Mouse (Mus musculus) midbrain, embryonic 12.5 days (tissue): ENCODE measurements around the gene Shisa6. TPM values are rescaled to one million over a fixed set of nuclear protein-coding genes. Genes with fewer than 3 reads are reported as not detected.

Experiments used
- ATAC-seq: fragments of 200-750 bp; cut with Nextera tagmentation; 2 replicates; pipeline ENCODE4 v1.8.0; 2017; ENCODE audit warnings: low read depth, moderate TSS enrichment, moderate library complexity; ENCODE audit not compliant: low FRiP score
- H3K27ac ChIP-seq: fragments of 300-500 bp; sonication (generic); replicated peaks from 2 replicates; pipeline ENCODE4 v1.5.1; 2016; ENCODE audit warnings: mild to moderate bottlenecking
- H3K27me3 ChIP-seq: fragments of 300-500 bp; sonication (generic); 2 replicates; pipeline ENCODE4 v1.6.1; 2016; ENCODE audit warnings: mild to moderate bottlenecking
- H3K36me3 ChIP-seq: fragments of 300-500 bp; sonication (generic); 2 replicates; pipeline ENCODE4 v1.6.1; 2016
- H3K4me1 ChIP-seq: fragments of 300-500 bp; sonication (generic); 2 replicates; pipeline ENCODE4 v1.6.1; 2016
- H3K4me2 ChIP-seq: fragments of 300-500 bp; sonication (generic); replicated peaks from 2 replicates; pipeline ENCODE4 v1.6.1; 2016; ENCODE audit warnings: mild to moderate bottlenecking, moderate library complexity
- H3K4me3 ChIP-seq: fragments of 300-500 bp; sonication (generic); 2 replicates; pipeline ENCODE4 v1.5.1; 2016; ENCODE audit warnings: mild to moderate bottlenecking
- H3K9ac ChIP-seq: fragments of 300-500 bp; sonication (generic); replicated peaks from 2 replicates; pipeline ENCODE4 v1.6.1; 2016; ENCODE audit warnings: mild to moderate bottlenecking, moderate library complexity
- H3K9me3 ChIP-seq: fragments of 300-500 bp; sonication (generic); 2 replicates; pipeline ENCODE4 v1.6.1; 2016; ENCODE audit warnings: mild to moderate bottlenecking
- WGBS: fragments of 180-500 bp; shearing (Covaris S2); methylation state at CpG from one replicate; pipeline ENCODE4 v1.1.7; 2016; 5-methylcytosine and 5-hydroxymethylcytosine counted together
- polyA plus RNA-seq: library from polyadenylated mRNA; unstranded; fragments of >200 nt; fragmentation: Nextera tagmentation; extraction: Ambion mirVana; gene quantifications from 2 replicates; pipeline ENCODE4 v1.2.1, GENCODE M21; 2016

The Shisa6 gene
- polyA plus RNA-seq, 1 experiment from 2014 or later: 1.7 TPM

DNA sequence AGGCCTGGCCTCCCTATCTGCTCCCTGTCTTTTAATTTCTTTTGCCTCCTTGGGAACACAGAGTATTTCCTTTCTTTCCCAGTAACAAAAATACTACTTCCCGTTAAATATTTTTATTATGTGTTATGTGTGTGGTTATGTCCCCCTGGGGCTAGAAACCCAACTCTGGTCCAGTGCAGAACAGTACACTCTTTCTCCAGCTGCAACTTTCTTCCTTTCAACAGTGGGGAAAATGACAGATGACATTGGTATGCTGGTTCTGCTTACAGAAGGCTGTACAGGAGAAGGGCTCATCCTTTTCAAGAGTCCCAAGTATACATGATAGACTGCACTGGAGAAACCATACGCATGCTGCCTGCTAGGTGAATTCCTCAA, 251.1 kb downstream of the Shisa6 start:
- Histone ChIP-seq H3K9me3 (no peaks in the 10 kb centered on the region), H3K27me3 (no peaks in the 10 kb centered on the region), H3K4me3 (no peak overlapping the region), H3K4me1 (peaks cover 10% of the 10 kb centered on the region; the same call in 1 of the 2 replicates), H3K4me2 (no peak overlapping the region), H3K9ac (no peak overlapping the region), H3K36me3 (no peaks in the 10 kb centered on the region), H3K27ac (no peak overlapping the region)
- 81% methylated on average over 2 of the region's 2 CpGs for WGBS
- no peak for ATAC-seq

DNA sequence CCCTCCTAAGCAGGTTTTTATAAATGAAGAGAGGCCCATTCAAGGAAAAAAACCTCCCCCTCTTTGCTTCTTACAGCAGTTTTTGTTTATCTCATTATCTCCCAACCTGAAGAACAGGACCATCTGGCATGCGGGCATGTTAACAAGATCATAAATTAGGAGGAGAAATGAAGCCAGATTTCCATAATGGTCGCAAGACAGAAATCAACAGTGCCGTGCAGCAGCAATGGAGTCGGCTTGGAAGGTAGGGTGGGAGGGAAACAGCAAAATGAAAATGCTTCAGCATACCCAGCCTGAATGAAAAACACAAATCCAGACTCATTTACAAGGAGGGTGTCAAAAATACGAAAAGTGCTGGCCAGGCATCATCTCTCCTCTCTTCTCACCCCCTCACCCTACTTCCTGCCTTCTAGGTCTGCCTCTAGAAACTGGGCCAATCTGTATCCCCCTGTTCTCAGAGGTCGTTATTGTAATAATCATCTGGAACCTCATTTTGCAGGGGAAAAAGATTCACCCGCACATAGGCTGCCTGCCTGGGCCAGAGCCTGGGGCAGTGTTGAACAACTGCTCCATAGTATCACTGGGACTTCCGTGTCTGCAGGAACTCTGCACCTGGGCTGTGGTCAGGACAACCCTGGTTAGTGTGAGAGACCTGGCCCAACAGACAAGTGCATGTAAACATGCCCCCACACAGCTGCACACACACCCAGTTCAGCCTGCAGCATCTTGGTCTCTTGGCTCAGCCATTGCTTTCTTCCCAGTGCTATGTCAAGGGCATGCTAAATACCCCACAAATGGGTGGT, 251.7 kb downstream of the Shisa6 start:
- Histone ChIP-seq H3K36me3 (no peaks in the 10 kb centered on the region), H3K27ac (no peak overlapping the region), H3K4me1 (peaks cover 10% of the 10 kb centered on the region; the same call in 1 of the 2 replicates), H3K4me2 (no peak overlapping the region), H3K9me3 (no peaks in the 10 kb centered on the region), H3K4me3 (no peak overlapping the region), H3K27me3 (no peaks in the 10 kb centered on the region), H3K9ac (no peak overlapping the region)
- 75% methylated on average over 8 of the region's 8 CpGs for WGBS
- no peak for ATAC-seq

DNA sequence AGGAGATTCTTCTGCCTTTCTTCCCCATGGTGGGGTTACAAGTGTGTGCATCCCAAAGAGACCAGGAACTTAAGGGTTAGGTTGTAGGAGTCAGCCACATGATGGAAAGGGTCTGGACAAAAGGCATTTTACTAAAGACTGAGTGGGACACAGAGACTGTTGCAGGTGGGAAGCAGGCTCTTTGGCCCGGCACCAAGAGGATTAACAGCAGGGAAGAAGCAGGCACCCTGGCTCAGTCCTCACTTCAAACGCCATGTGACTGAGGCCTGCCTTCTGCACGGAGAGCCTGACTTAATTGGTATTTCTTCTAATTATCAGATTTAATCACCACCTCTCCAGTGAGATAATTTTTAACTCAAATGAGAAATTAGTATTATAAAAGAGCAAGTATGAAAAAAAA, 258.7 kb downstream of the Shisa6 start:
- no peak overlapping the region for H3K27ac ChIP-seq
- 14% methylated on average over 3 of the region's 3 CpGs for WGBS
- H3K4me2 ChIP-seq: no peak overlapping the region
- ATAC-seq: no peak
- no peak overlapping the region for H3K9ac ChIP-seq
- no peaks in the 10 kb centered on the region for H3K9me3 ChIP-seq
- H3K4me1 ChIP-seq: no peaks in the 10 kb centered on the region
- no peak overlapping the region for H3K4me3 ChIP-seq
- H3K27me3 ChIP-seq: no peaks in the 10 kb centered on the region
- no peaks in the 10 kb centered on the region for H3K36me3 ChIP-seq

DNA sequence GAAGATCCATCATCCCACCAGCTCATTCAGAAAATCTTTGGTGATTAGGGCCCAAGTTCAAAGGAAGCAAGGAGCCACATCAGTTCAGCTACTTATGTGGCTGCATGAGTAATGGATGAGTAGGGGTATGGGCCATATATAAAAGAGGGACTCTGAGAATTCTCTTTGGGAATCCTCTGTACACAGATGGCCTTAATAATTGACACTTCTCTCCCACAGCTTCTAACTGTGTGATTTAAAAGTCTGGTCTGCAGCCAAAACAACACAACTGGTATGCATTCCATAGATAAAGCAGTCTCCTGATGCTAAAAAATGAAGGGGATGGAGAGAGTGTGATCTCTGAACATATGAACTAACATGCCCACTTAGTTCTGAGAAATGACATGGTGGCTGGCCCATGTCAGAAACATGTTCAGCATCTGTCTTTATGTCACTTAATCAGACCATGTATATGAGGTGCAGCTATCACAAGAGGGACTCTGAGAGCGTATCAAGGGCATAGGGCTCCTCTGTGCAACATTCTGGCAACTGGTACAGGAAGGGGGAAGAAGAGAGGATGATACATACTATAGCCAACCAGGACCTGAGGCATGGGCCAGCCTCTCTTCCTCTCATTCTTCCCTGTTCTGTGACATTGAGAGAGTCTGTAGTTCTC, 260.3 kb downstream of the Shisa6 start:
- Histone ChIP-seq H3K9ac (no peak overlapping the region), H3K36me3 (no peaks in the 10 kb centered on the region), H3K27ac (no peak overlapping the region), H3K4me1 (no peaks in the 10 kb centered on the region), H3K27me3 (no peaks in the 10 kb centered on the region), H3K4me2 (no peak overlapping the region), H3K4me3 (no peak overlapping the region), H3K9me3 (no peaks in the 10 kb centered on the region)
- no peak for ATAC-seq
- WGBS: 76% methylated on average over 1 of the region's 1 CpGs

DNA sequence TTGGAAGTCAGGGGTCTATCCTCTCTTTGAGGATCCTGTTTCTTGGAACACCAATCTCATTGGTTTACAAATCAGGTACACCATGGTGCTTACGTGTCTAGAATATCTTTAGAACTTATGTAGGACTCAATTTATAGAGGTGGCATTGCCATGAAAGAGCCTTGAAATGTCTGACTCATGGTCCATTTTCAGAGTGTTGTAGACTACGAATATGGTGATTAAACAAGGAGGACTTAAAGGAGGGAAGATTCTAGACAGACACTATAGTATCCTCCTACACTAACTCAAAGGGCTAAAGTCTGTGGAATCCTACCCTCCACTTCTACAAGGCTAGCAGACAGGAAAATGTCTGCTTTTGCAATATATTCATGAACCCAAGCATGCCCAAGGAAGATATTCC, 265.6 kb downstream of the Shisa6 start:
- Histone ChIP-seq H3K4me2 (no peak overlapping the region), H3K36me3 (no peaks in the 10 kb centered on the region), H3K27me3 (no peaks in the 10 kb centered on the region), H3K9ac (no peak overlapping the region), H3K4me3 (no peak overlapping the region), H3K4me1 (no peaks in the 10 kb centered on the region), H3K27ac (no peak overlapping the region), H3K9me3 (no peaks in the 10 kb centered on the region)
- 84% methylated on average over 2 of the region's 2 CpGs for WGBS
- ATAC-seq: no peak

DNA sequence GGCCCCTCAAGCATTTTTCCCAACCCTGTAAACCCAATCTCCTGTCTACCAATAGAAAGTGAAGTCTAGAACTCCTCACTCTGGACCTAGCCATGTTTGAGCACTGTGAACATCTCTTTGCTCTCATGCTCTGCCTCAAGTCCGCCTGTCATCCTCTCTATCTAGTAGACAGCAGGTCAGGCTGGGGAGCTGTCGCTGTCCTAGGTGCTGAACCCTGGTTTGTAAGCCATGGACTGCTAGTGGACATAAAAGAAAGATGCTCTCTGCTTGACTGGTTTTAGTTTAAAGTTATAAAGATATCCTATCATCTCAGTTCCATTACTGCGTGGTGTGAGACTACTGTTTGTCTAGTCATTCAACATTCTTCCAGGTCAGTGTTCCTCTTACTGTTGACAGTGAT, 266.9 kb downstream of the Shisa6 start:
- no peak overlapping the region for H3K27ac ChIP-seq
- H3K4me3 ChIP-seq: no peak overlapping the region
- no peaks in the 10 kb centered on the region for H3K36me3 ChIP-seq
- 28% methylated on average over 3 of the region's 3 CpGs for WGBS
- H3K4me1 ChIP-seq: no peaks in the 10 kb centered on the region
- H3K9me3 ChIP-seq: no peaks in the 10 kb centered on the region
- H3K4me2 ChIP-seq: no peak overlapping the region
- H3K27me3 ChIP-seq: no peaks in the 10 kb centered on the region
- no peak for ATAC-seq
- no peak overlapping the region for H3K9ac ChIP-seq

DNA sequence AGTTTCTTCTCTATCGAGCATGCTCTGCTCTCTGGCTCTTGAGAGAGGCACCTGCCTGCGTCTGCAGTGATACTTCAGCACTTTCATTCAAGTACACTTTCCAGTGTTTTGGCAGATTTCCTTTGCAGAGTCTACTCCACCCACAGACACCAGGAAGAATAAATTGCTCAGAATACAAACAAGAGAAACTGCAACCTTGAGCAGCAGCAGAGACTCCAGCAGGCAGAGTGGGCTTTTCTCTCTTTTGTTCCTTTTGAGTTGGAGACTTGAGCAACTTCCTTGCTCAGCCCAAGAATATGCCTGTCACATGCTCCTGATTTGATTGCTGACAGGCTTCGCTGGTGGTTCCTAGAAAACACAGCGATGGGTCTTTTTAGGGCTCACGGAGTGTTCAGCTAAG, 278.6 kb downstream of the Shisa6 start:
- no peak overlapping the region for H3K27ac ChIP-seq
- H3K4me2 ChIP-seq: no peak overlapping the region
- no peaks in the 10 kb centered on the region for H3K36me3 ChIP-seq
- WGBS: 81% methylated on average over 5 of the region's 5 CpGs
- H3K9ac ChIP-seq: no peak overlapping the region
- no peak for ATAC-seq
- no peaks in the 10 kb centered on the region for H3K27me3 ChIP-seq
- H3K4me1 ChIP-seq: no peaks in the 10 kb centered on the region
- no peak overlapping the region for H3K4me3 ChIP-seq
- no peaks in the 10 kb centered on the region for H3K9me3 ChIP-seq

DNA sequence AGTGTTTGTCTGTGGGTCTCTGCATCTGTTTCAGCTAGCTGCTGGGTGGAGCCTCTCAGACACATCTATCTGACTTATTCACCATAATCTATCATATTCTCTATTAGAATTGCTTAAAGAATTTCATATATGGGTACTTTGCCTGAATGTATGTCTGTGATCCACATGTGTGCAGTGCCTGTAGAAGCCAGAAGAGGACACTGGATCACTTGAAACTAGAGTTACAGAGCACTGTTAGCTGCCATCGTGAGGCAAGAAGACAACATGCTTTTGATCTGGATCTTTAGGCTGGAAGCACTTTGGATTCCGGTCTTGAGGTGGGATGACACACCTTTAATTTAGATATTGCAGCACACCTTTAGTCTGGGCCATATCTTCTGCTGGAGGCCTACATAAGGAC, 289.2 kb downstream of the Shisa6 start:
- Histone ChIP-seq H3K4me3 (no peak overlapping the region), H3K4me1 (no peaks in the 10 kb centered on the region), H3K27ac (no peak overlapping the region), H3K9me3 (no peaks in the 10 kb centered on the region), H3K27me3 (no peaks in the 10 kb centered on the region), H3K9ac (no peak overlapping the region), H3K36me3 (no peaks in the 10 kb centered on the region), H3K4me2 (no peak overlapping the region)
- ATAC-seq: no peak
- 77% methylated on average over 2 of the region's 2 CpGs for WGBS

DNA sequence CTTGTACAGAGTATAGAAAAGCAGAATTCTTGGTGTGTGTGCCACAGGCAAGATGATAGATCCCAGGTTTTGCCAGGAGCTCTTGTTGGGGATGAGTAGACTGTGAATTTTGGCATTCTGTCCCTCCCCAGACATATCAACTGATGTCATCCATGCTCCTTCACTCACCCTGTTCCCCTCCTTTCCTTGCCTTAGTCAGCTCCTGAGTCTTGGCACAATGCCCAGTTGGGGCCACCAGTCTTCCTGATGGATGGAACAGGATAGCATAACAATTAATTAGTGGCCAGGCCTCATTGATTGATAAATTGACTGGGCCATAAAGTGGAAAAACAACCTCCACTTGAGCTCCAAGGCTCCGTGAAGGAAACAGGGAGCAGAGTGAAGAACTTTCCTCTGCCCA, 292.9 kb downstream of the Shisa6 start:
- no peak overlapping the region for H3K4me3 ChIP-seq
- H3K4me1 ChIP-seq: no peaks in the 10 kb centered on the region
- H3K27me3 ChIP-seq: no peaks in the 10 kb centered on the region
- H3K9me3 ChIP-seq: no peaks in the 10 kb centered on the region
- no peak overlapping the region for H3K4me2 ChIP-seq
- no peak for ATAC-seq
- WGBS: 87% methylated on average over 1 of the region's 1 CpGs
- no peaks in the 10 kb centered on the region for H3K36me3 ChIP-seq
- H3K27ac ChIP-seq: no peak overlapping the region
- no peak overlapping the region for H3K9ac ChIP-seq

DNA sequence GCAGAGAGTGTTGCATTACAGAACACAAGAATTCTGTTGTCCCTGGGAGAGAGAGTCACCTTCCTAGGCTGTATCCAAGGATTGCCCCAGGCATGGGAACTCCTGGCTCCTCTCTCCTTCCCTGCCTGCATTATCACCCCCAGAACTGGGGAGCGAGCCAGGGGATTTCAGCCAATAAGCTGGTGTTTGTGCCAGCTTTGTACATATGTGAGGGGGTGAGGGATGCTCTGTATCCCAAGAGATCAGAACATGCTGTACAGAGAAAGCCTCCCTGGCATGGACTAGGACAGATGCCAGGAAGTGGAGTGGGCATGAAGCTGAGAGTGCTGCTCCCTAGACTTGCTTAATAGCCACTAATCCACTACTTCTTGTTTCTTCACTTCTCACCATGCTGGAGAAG, 303.6 kb downstream of the Shisa6 start:
- Histone ChIP-seq H3K4me3 (no peak overlapping the region), H3K27me3 (no peaks in the 10 kb centered on the region), H3K9me3 (no peaks in the 10 kb centered on the region), H3K27ac (no peak overlapping the region), H3K4me2 (no peak overlapping the region), H3K9ac (no peak overlapping the region), H3K36me3 (no peaks in the 10 kb centered on the region), H3K4me1 (no peaks in the 10 kb centered on the region)
- WGBS: 82% methylated on average over 1 of the region's 1 CpGs
- no peak for ATAC-seq

DNA sequence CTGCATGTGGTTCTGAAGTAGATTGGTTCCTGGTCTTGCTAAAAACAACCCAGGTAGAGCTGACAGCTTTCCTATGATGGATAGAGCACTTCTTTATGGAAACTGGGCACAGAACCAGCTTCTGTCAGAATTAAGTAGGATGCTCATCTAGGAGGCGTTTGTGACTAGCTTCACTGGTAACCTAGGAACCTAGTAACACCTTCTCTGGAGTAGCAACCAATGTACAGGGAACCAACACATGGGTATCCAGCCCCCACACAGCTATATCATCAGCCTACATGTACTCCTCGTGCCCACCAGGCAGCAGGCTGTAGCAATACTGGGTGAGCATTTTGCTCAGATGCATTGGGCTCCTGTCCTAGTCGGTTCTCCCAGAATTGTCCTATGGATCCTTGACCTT, 307.3 kb downstream of the Shisa6 start:
- Histone ChIP-seq H3K4me2 (no peak overlapping the region), H3K27me3 (no peaks in the 10 kb centered on the region), H3K36me3 (no peaks in the 10 kb centered on the region), H3K9ac (no peak overlapping the region), H3K27ac (no peak overlapping the region), H3K9me3 (no peaks in the 10 kb centered on the region), H3K4me1 (no peaks in the 10 kb centered on the region), H3K4me3 (no peak overlapping the region)
- no peak for ATAC-seq
- WGBS: 91% methylated on average over 3 of the region's 3 CpGs

DNA sequence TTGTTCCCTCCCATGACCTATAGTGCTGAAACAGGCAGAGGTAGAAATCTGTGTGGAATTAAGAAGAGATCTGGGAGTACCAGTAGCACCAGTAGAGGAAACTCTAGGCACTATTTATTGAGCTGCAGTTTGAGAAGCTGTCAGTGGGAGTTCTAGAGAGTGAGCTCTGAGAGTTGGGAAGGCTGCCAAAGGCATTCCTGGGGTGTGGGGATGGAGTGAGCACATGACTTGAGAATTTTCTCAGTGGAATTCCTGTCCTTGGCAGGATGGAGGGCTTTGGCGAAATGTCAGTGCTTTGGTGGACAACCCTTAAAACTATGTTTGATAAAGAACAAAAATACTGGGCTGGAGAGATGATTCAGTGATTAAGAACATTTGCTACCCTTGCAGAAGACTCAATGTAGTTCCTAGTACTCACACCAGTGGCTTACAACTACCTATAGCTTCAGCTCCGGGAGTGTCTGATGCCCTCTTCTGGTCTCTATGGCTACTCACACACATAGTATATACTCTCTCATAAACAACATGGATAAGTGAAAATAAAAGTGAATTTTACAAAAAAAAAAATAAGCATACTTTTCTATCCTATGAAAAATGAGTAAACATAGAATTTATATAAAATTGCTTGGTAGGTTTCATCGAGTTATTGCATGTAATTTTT, 337.0 kb downstream of the Shisa6 start:
- Histone ChIP-seq H3K27me3 (no peaks in the 10 kb centered on the region), H3K4me1 (no peaks in the 10 kb centered on the region), H3K27ac (no peak overlapping the region), H3K36me3 (no peaks in the 10 kb centered on the region), H3K4me3 (no peak overlapping the region), H3K4me2 (no peak overlapping the region), H3K9me3 (no peaks in the 10 kb centered on the region), H3K9ac (no peak overlapping the region)
- ATAC-seq: no peak
- 88% methylated on average over 3 of the region's 3 CpGs for WGBS
